Mouse (Mus musculus): ENCODE data around the gene Arfgef3. TPM values are rescaled to one million over a fixed set of nuclear protein-coding genes. Genes with fewer than 3 reads are reported as not detected.

Arfgef3 gene
- polyA plus RNA-seq, 1 experiment from 2014 or later = 2.8 TPM

DNA sequence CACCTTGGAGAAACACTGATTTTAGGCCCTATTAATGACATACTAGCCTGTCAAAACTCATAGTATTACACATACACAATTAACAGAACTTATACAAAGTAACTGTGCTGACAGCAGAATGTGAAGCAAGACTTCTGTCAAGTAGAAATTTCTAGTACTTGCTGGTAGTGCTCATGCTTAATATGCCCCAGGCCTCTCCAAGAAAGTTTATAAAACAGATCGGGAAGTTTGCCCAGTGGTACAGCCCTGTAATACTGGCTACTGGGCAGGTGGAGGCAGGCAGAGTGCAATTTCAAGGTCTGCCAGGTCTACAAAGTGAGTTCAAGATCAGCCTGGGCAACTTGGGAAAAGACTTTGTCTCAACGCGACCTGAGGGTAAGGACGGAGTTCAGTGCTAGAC lies 32.3 kb downstream of the Arfgef3 start:
- no peak overlapping the region for H3K4me2 ChIP-seq (replicated peaks)
- H3K27me3 ChIP-seq = no peaks in the 10 kb centered on the region
- 96% methylated on average over 4 of the region's 4 CpGs for WGBS
- no peak overlapping the region for H3K4me3 ChIP-seq
- no peaks in the 10 kb centered on the region for H3K4me1 ChIP-seq
- no peak overlapping the region for H3K9ac ChIP-seq
- H3K36me3 ChIP-seq = no peaks in the 10 kb centered on the region
- no peak for ATAC-seq (ENCODE audit: low FRiP score)
- H3K9me3 ChIP-seq (replicated peaks) = no peaks in the 10 kb centered on the region
- H3K27ac ChIP-seq = no peak overlapping the region

DNA sequence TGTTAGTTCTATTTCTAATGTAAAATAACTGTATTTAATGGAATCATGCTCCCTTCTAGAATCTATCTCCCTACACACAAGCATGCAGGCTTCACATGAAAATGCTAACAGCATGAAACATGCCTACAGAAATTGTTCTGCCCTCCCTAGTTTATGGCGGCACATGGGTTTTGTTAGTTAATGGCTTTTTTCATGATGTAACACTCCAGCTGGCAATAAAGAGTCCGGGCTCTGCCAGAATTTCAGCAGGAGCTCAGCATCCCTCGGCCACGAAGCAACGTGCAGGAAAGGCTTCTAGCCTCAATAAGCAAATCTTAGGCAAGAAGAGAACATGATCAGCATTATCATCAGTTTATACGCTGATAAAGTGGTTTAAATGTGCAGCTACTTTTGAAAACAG lies 32.8 kb downstream of the Arfgef3 start:
- Histone ChIP-seq H3K4me1 (no peaks in the 10 kb centered on the region), H3K4me3 (no peak overlapping the region), H3K9me3 (replicated peaks) (no peaks in the 10 kb centered on the region), H3K27me3 (no peaks in the 10 kb centered on the region), H3K4me2 (replicated peaks) (no peak overlapping the region), H3K9ac (no peak overlapping the region), H3K27ac (no peak overlapping the region), H3K36me3 (no peaks in the 10 kb centered on the region)
- WGBS = 84% methylated on average over 6 of the region's 6 CpGs
- ATAC-seq (ENCODE audit: low FRiP score) = no peak

DNA sequence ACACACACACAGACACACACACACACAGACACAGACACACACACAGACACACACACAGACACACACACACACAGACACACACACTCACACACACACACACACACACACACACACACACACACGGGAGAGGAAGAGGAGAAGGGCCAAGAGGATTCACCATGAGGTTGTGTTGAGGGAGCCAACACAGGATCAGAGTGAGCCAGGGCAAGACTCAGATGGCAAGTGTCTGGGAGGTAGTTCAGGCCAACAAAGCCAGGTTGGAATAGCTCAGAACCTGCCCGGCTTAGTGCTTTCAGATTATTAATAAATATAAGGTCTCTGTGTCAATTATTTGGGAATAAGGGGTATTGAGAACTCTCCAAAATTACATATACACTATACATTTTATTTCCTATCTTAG lies 33.9 kb downstream of the Arfgef3 start:
- no peaks in the 10 kb centered on the region for H3K27me3 ChIP-seq
- no peaks in the 10 kb centered on the region for H3K9me3 ChIP-seq (replicated peaks)
- no peaks in the 10 kb centered on the region for H3K36me3 ChIP-seq
- 76% methylated on average over 2 of the region's 2 CpGs for WGBS
- H3K27ac ChIP-seq = no peak overlapping the region
- no peak overlapping the region for H3K9ac ChIP-seq
- no peaks in the 10 kb centered on the region for H3K4me1 ChIP-seq
- no peak for ATAC-seq (ENCODE audit: low FRiP score)
- H3K4me3 ChIP-seq = no peak overlapping the region
- H3K4me2 ChIP-seq (replicated peaks) = no peak overlapping the region

DNA sequence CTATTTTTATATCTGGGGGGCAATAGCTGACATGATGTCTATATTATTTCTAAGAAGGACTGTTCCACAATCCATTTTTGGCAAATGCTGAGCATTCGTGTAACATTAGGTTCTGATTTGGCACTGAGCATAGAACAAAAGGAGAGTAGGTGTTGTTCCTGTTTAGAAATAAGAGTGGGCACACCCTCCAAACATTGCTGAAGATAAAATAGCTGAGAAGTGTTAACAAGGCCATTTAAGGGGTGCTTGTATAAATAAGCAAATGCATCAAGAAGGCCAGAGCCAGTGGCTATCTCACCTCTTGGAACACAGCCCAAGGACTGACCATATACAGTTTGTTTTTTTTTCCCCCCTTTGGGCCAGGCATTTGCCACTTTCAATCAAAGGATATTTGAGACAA lies 35.1 kb downstream of the Arfgef3 start:
- Histone ChIP-seq H3K36me3 (no peaks in the 10 kb centered on the region), H3K9me3 (replicated peaks) (no peaks in the 10 kb centered on the region), H3K4me3 (no peak overlapping the region), H3K4me2 (replicated peaks) (no peak overlapping the region), H3K27me3 (no peaks in the 10 kb centered on the region), H3K27ac (no peak overlapping the region), H3K9ac (no peak overlapping the region), H3K4me1 (no peaks in the 10 kb centered on the region)
- WGBS = 87% methylated on average over 1 of the region's 1 CpGs
- no peak for ATAC-seq (ENCODE audit: low FRiP score)

DNA sequence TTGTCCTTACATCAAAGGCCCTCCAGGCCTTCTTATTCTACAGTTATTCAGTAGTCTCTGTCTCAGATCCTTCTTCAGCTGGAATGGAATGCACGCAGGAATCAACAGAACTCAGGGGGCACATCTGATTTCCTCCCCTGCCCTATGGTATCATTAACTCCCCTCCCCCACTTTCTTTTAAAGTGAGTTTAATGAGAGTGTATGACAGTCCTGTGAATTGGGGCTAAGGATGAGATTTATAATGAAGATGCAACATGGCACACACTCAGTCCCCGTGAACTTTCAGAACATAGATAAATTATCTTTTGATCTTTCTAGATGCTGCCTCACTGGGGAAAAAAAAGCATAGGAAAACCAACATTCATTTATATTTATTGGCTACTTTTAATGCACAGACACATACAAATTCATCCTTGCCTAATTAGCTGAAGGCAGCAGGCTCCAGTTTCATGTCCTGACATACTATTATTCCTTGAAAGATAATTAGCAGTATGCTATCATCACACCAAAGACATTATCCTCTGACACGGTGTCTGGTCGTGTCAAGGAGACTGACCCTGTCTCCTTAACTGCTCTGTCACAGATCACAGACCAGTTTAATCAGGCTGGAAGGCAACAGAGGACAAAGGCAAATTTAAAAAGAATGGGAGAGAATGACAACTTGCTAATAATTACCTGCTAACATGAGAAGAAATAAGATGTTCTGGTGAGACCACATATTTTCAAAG lies 39.2 kb downstream of the Arfgef3 start:
- ATAC-seq (ENCODE audit: low FRiP score) = peak; percentile 61
- Histone ChIP-seq H3K4me3 (no peak overlapping the region), H3K27me3 (no peaks in the 10 kb centered on the region), H3K27ac (no peak overlapping the region), H3K36me3 (no peaks in the 10 kb centered on the region), H3K4me1 (no peaks in the 10 kb centered on the region), H3K9me3 (replicated peaks) (no peaks in the 10 kb centered on the region), H3K4me2 (replicated peaks) (no peak overlapping the region), H3K9ac (no peak overlapping the region)
- WGBS = 53% methylated on average over 4 of the region's 4 CpGs

DNA sequence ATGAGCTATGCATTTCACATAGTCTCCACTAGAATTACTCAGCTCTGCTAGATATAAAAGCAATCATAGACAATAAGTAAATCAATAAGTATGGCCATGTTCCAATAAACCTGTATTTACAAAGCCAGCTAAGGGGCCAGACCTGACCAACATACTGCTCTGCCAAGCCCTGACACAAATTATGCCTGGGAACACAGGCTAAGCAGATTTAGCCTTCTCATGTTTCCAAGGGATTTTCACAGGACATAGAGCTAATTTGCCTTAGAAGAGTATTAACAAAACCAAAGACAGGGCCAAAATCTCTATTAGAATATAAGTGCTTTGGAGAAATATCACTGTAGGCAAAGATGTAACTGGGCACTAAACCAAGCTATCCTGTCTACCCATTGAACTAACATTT lies 42.2 kb downstream of the Arfgef3 start:
- H3K4me3 ChIP-seq = no peak overlapping the region

DNA sequence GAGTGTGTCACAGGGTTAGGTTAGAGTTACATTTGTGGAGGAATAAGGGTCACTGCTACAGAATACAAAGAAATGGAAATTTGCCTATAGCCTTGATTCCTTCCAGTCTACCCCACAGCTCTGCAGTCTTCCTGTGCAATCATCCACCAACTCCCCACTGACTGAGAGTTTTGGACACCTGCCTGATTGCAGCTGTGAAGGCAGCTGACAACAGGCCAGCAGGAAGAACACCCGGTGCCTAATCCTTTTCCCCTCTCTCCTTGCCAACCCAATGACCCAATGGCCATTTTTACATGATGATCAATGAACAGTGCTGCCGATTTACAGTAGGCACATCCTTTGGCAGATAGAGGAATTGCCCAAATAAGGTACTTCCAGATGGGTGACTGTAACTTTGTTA lies 43.6 kb downstream of the Arfgef3 start:
- no peak overlapping the region for H3K4me3 ChIP-seq
- WGBS = 79% methylated on average over 2 of the region's 2 CpGs
- H3K36me3 ChIP-seq = 0 out of 2 replicates have a peak, but pooled peaks cover 5% of the 10 kb centered on the region

More for the DNA sequence above, 42.2 kb downstream of the Arfgef3 start:
- Histone ChIP-seq H3K4me2 (replicated peaks) (no peak overlapping the region), H3K9me3 (replicated peaks) (no peaks in the 10 kb centered on the region), H3K36me3 (no peaks in the 10 kb centered on the region), H3K9ac (no peak overlapping the region), H3K27me3 (no peaks in the 10 kb centered on the region), H3K4me1 (no peaks in the 10 kb centered on the region), H3K27ac (no peak overlapping the region)
- no peak for ATAC-seq (ENCODE audit: low FRiP score)

DNA sequence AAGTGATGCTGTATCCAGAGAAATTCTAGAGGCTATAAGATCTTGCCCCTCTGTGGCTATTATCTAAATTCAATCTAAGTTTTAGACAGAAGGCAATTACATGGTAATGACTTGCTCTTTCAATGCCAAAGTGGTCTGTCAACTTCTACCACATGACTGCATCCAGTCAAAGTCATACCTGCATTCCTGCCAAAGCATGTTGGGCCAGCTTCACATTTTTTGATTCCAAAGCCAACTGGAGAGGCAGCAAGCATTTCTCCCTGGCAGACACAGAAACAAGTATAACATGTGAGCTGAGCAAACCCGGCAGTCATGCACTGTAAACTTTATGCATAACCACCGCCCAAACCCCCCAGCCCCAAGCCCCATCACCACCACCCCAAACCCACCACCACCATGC lies 44.6 kb downstream of the Arfgef3 start:
- Histone ChIP-seq H3K27me3 (no peaks in the 10 kb centered on the region), H3K4me1 (0 out of 2 replicates have a peak, but pooled peaks cover 2% of the 10 kb centered on the region), H3K36me3 (0 out of 2 replicates have a peak, but pooled peaks cover 5% of the 10 kb centered on the region), H3K4me3 (no peak overlapping the region), H3K27ac (no peak overlapping the region), H3K9ac (no peak overlapping the region), H3K9me3 (replicated peaks) (no peaks in the 10 kb centered on the region), H3K4me2 (replicated peaks) (no peak overlapping the region)
- WGBS = 90% methylated on average over 2 of the region's 2 CpGs
- ATAC-seq (ENCODE audit: low FRiP score) = no peak

More for the DNA sequence above, 43.6 kb downstream of the Arfgef3 start:
- no peak overlapping the region for H3K9ac ChIP-seq
- H3K9me3 ChIP-seq (replicated peaks) = no peaks in the 10 kb centered on the region
- no peak overlapping the region for H3K4me2 ChIP-seq (replicated peaks)
- H3K27ac ChIP-seq = no peak overlapping the region
- no peak for ATAC-seq (ENCODE audit: low FRiP score)
- no peaks in the 10 kb centered on the region for H3K27me3 ChIP-seq
- H3K4me1 ChIP-seq = 0 out of 2 replicates have a peak, but pooled peaks cover 2% of the 10 kb centered on the region

DNA sequence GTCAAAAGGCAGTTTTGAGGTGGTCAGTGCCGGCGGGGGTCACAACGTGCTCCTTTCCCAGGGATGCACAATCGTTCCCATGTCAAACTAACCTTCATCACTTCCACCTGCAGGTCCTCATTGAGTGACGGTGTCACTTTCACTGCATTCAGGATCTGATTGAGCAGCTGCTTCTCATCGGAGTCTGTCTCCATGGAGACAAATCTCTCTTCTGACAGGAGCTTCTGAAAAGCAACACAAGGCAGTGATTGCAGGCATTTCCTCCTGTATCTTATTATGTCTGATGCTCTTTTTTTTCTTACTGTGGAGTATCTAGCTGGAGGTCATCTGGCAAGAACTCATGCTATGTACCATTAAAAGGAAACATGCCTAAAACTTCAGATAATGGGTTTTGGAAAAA lies 47.3 kb downstream of the Arfgef3 start:
- no peaks in the 10 kb centered on the region for H3K27me3 ChIP-seq
- 49% methylated on average over 6 of the region's 6 CpGs for WGBS
- no peak for ATAC-seq (ENCODE audit: low FRiP score)

DNA sequence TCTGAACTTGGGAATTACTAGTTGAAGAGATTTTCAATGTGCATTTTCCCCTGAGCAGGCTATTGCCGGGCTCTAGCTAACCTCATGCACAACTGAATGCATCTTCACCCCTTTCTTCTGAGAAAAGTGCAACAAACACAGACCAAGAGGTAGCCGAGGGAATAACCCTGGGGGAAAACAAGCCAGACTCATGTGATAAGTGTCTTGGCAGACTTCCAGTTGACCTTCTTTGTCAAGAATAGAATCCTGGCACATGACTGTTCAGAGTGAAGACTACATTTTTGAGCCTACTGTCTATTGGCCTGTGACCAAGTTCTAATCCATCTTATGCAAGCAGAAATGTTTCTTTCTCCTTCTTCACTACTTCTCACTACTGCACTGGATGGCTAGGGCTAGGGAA lies 55.5 kb downstream of the Arfgef3 start:
- no peaks in the 10 kb centered on the region for H3K36me3 ChIP-seq
- H3K27me3 ChIP-seq = no peaks in the 10 kb centered on the region
- H3K9me3 ChIP-seq (replicated peaks) = no peaks in the 10 kb centered on the region
- no peak overlapping the region for H3K4me2 ChIP-seq (replicated peaks)
- no peak overlapping the region for H3K27ac ChIP-seq
- 64% methylated on average over 2 of the region's 2 CpGs for WGBS
- H3K9ac ChIP-seq = no peak overlapping the region
- H3K4me3 ChIP-seq = no peak overlapping the region
- no peak for ATAC-seq (ENCODE audit: low FRiP score)
- no peaks in the 10 kb centered on the region for H3K4me1 ChIP-seq

More for the DNA sequence above, 47.3 kb downstream of the Arfgef3 start:
- no peak overlapping the region for H3K4me2 ChIP-seq (replicated peaks)
- H3K36me3 ChIP-seq = 0 out of 2 replicates have a peak, but pooled peaks cover 5% of the 10 kb centered on the region
- 0 out of 2 replicates have a peak, but pooled peaks cover 2% of the 10 kb centered on the region for H3K4me1 ChIP-seq
- no peak overlapping the region for H3K4me3 ChIP-seq
- H3K9ac ChIP-seq = no peak overlapping the region
- no peak overlapping the region for H3K27ac ChIP-seq
- no peaks in the 10 kb centered on the region for H3K9me3 ChIP-seq (replicated peaks)

DNA sequence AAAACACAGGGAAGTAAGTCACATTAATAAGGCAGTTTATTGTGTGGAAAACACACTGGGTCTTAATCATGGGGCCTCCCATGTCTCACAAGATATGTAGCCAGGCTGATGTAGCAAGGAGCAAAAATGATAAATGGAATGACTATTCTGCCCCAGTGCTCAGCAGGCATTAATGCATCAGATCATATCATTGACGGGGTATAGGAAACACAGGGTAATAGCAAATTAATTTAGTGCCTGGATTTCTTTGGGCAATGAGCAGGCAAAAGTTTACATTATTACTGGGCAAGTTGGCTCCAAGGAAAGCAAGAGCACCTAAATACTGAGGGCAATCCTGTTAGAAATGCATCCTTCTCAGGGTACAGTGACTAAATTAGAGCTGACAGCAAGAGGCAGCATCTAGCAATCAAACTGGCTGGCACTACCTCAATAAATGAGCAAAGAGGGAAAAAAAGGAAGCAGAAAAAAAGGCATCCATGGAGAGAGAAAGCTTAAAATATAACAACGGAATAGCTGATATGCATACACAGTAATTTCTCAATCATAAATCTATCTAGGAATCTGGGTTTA lies 62.3 kb downstream of the Arfgef3 start:
- H3K4me1 ChIP-seq = no peaks in the 10 kb centered on the region
- ATAC-seq (ENCODE audit: low FRiP score) = no peak
- H3K9me3 ChIP-seq (replicated peaks) = no peaks in the 10 kb centered on the region
- no peak overlapping the region for H3K27ac ChIP-seq
- 0 out of 2 replicates have a peak, but pooled peaks cover 1% of the 10 kb centered on the region for H3K36me3 ChIP-seq
- H3K9ac ChIP-seq = no peak overlapping the region
- H3K27me3 ChIP-seq = no peaks in the 10 kb centered on the region
- 92% methylated on average over 2 of the region's 2 CpGs for WGBS
- no peak overlapping the region for H3K4me2 ChIP-seq (replicated peaks)
- H3K4me3 ChIP-seq = no peak overlapping the region

DNA sequence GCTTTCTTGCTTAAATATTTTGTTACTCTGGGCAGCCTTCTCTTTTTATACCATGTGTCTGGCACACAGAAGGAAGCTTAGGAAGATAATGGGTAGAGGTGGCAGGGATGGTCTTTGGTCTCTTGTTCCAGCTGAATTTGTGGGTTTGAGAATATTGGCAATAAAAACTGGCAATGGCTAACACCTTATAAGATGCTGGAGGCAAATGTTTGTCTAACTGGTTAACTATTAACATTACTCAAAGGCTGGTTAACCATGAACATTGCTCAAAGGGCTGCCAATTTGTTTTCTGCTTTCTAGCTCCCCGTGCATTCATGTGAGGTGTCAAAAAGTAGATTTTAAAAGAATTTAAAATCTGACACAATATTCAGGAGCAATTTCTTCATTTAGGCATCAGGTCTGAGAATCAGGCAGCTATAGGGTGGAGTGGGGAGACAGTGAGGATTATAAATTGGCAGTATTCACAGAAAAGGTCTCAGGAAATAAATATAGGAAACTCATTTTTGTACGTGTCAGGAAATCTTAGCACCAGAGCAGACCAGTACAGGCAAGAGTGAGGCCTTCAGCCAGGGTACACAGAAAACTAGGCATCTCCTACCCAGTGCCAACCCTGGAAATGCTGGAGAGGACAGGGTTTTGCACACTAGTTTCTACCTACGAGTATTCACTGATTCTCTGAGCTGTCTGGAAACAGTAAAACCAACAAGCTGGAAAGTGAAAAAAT lies 62.9 kb downstream of the Arfgef3 start:
- Histone ChIP-seq H3K36me3 (0 out of 2 replicates have a peak, but pooled peaks cover 5% of the 10 kb centered on the region), H3K4me2 (replicated peaks) (no peak overlapping the region), H3K4me3 (no peak overlapping the region), H3K9me3 (replicated peaks) (no peaks in the 10 kb centered on the region), H3K9ac (no peak overlapping the region), H3K27ac (no peak overlapping the region), H3K4me1 (no peaks in the 10 kb centered on the region), H3K27me3 (no peaks in the 10 kb centered on the region)
- 80% methylated on average over 3 of the region's 3 CpGs for WGBS
- ATAC-seq (ENCODE audit: low FRiP score) = no peak

Data from hindbrain, embryonic 12.5 days (tissue).